Mouse (Mus musculus) megakaryocyte, adult 5-6 weeks (primary cell): ENCODE results near the gene Asic1. TPM values are rescaled to one million over a fixed set of nuclear protein-coding genes. Genes with fewer than 3 reads are reported as not detected.
"Not testable (repeated sequence)": the region's sequence is repeated elsewhere in the genome, so short reads cannot be mapped to it uniquely, and the experiment has no call there.

Experiments used
- ATAC-seq: 2 replicates; pipeline ENCODE4 v1.8.0; 2016; ENCODE audit warnings: mild to moderate bottlenecking, inconsistent platforms; ENCODE audit not compliant: poor library complexity, severe bottlenecking
- total RNA-seq, 2 experiments: library from RNA; stranded (forward) in 1 of 2; stranded (reverse) in 1 of 2; fragments of 153-499, 151-499 nt in 1 of 2; fragments of 221-1000, 200-1000 nt in 1 of 2; gene quantifications; 2 replicates each; pipeline versions ENCODE4 v1.2.3 to v1.2.4; 2015 to 2017

The Asic1 gene
- total RNA-seq, 2 experiments from 2014 or later, result 0.11 TPM; not detected in 1

GRCm38 (mm10) chr15:99717386-99718334, 47.5 kb downstream of the Asic1 start, which contains the start of gene Gpd1:
Gene Gpd1, plus strand, starts transcription at chr15:99717515.
- 0 out of 2 replicates have a peak, but pooled peaks have one; percentile 27 for ATAC-seq

GRCm38 (mm10) chr15:99718461-99719021, 48.4 kb downstream of the Asic1 start:
- no peak for ATAC-seq

DNA sequence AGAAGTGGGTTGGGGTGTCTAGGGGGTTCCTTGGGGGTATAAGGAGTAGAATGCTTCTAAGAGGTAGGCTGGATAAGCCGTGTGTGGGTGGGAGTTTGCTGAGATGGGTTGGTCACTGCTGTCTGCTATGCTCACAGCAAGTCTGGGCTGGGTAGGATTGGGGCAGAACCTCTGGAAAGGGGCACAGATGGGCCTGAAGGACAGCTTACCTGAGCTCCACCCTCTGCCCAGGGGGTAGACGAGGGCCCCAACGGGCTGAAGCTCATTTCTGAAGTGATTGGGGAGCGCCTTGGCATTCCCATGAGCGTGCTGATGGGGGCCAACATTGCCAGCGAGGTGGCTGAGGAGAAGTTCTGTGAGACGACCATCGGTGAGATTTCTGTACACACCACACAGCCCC, 49.7 kb downstream of the Asic1 start:
- ATAC-seq, result no peak

GRCm38 (mm10) chr15:99721921-99722743, 52.0 kb downstream of the Asic1 start:
- ATAC-seq, result no peak

DNA sequence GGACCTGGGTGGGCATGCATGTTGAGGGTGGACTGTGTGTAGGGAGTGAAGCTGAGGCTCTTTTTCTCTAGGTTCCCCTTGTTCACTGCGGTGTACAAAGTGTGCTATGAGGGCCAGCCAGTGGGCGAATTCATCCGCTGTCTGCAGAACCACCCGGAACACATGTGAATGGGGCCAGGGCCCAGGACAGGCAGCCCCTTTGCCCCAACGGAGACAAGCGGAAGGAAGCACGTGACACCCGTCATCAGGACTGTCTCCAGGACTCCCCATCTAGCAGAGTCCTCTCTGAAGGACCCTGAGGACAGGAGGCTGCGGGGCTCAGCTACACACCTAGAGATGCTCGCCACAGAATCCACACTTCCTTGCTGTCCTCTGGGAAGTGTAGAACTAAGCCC, 52.9 kb downstream of the Asic1 start:
- no peak for ATAC-seq

- ATAC-seq, result peak; percentile 28
Observed at GRCm38 (mm10) chr15:99723515-99724291, 53.5 kb downstream of the Asic1 start.

DNA sequence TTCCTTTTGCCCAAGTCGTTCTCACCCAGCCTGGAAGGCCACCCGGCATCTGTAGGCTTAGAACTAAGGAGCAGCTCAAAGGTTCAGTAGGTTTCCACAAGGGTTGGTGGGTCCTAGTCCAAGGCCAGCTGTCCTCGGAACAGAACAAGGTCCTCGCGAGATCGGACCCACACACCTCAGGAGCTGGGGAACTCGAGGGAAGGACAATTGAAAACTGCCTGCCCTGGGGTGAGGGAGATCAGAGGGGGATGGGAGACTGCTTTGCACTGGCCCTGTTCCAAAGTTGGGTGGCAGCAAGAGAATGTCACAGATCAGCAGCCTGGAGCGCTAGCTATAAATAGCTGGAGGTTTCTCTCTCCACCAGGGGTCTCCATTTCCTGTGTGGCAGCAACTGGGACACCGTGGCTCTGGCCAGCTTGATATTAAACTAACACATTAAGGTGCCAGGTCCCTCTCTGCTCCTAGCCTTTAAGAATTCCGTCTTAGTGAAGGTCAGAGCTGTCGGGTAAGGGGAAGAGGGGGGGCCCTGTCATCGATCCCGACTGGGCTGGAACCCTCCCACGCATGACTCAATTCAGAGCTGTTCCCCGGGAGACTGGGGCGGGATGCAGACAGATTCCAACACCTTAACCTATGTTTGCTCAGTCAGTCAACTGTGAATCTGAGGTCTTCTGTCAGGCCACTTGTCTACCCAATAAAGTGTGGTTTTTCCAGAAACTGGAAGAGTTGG, 54.3 kb downstream of the Asic1 start:
- no peak for ATAC-seq

- ATAC-seq, result peak; percentile 87
Observed at GRCm38 (mm10) chr15:99725341-99726155, 55.4 kb downstream of the Asic1 start, which contains the start of gene Cox14. Gene Cox14, plus strand, starts transcription at chr15:99725618.

GRCm38 (mm10) chr15:99726549-99726948, 56.4 kb downstream of the Asic1 start:
- ATAC-seq, result no peak

- ATAC-seq, result not testable (repeated sequence)
Observed at GRCm38 (mm10) chr15:99727039-99727438, 56.9 kb downstream of the Asic1 start.

DNA sequence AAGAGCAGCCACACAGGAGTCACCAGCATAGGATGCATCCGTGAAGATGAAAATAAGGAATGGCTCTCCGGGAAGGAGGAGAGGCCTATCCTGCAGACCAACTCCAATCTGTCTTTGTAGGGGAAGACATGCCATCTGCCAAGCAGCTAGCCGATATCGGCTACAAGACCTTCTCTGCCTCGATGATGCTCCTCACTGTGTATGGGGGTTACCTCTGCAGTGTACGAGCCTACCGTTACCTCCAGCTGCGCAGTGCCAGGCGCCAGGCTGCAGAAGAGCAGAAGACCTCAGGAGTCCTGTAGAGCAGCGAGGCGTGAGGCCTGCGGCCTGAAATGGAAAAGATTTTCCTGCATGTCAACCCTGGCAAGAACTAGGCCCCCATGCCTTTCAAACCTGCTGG, 57.4 kb downstream of the Asic1 start:
- no peak for ATAC-seq

DNA sequence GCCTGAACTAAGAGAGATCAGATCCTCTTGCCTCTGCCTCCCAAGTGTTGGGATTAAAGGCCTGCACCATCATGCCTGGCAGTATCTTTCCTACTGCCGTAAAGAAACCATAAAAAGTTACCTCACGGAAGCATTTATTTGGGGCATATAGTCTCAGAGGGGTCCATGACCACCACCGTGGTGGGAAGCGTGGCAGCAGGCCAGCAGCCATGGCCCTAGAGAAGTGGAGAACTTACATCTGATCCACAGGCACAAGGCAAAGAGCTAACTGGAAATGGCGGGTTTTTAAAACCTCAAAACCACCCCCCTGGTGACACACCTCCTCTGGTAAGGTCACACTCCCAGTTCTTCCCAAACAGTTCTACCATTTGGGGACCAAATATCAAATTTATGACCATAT, 58.0 kb downstream of the Asic1 start:
- no peak for ATAC-seq

- no peak for ATAC-seq
Observed at GRCm38 (mm10) chr15:99729056-99729783, 59.1 kb downstream of the Asic1 start.

DNA sequence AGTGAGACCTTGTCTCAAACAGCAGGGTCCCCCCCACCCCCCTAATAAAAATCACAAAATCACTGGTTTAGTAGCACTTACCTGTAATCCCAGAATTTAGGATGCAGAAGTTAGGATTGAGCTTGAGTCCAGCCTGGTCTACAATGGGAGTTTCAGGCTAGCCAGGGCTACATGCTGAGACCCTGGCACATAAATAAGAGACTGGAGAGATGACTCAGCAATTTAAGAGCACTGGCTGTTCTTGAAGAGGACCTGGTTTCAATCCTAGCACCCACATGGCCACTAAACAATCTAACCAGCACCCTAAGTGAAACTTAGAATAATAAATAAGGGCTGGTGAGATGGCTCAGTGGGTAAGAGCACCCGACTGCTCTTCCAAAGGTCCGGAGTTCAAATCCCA, 61.0 kb downstream of the Asic1 start:
- ATAC-seq, result no peak

DNA sequence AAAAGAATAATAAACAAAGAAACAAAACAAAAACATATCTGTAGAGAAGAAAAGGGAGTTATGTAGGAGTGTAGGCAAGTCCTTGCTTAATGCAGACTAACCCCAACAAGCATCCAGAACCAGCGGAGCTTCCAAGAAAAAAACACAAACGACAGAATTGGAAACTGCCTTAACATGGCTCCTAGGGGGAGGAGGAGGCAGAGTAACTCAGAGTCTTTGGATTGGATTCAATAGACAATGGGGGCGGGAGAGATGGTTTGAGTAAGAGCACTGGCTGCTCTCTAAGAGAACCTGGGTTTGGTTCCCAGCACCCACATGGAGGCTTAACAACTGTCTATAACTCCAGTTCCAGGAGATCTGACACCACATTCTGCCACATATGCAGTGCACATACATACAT, 61.5 kb downstream of the Asic1 start:
- no peak for ATAC-seq

- ATAC-seq, result no peak
Observed at GRCm38 (mm10) chr15:99733186-99733585, 63.0 kb downstream of the Asic1 start.

GRCm38 (mm10) chr15:99735631-99736030, 65.5 kb downstream of the Asic1 start:
- no peak for ATAC-seq

DNA sequence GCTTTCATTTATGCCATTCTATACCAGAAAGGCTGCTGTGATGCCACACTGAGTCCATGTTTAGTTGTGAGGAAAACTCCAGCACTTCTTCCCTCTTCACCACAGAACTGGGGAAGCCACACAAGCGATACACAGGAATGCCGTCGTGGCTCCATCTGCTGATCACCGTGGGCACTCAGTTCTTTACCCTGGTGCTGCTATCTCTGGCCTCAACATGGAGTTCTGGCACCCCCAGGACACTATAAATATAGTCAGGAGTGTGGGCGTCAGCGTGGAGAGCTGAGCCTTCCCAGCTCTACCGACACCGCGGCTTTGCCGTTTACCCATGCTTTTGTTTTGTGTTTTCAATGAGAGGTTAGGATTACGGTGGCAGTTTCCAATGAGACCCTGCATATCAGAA, 66.5 kb downstream of the Asic1 start:
- ATAC-seq, result no peak
